Mouse (Mus musculus) lung, adult 2 months (tissue): ENCODE results near the gene Kir3dl2.

Source experiments
- CTCF ChIP-seq: fragments of 200-500 bp; IDR thresholded peaks from 2 replicates; pipeline ENCODE4 v1.5.1; 2011; ENCODE audit warnings: mild to moderate bottlenecking, low read length, control low read depth; ENCODE audit not compliant: insufficient read depth
- POLR2A ChIP-seq: fragments of 200-500 bp; IDR thresholded peaks from 2 replicates; pipeline ENCODE4 v1.6.1; 2011; ENCODE audit warnings: low read depth, mild to moderate bottlenecking, control low read depth, low read length, borderline replicate concordance; ENCODE audit errors: extremely low read depth

- TF ChIP-seq CTCF = no peak
- no peak for TF ChIP-seq POLR2A
Observed at GRCm38 (mm10) chrX:136590199-136590896, 46.5 kb upstream of the Kir3dl2 start, which contains the start of gene Tceal3.
